Comparison of ENCODE assay signal across 8 mouse cellular contexts in genomic region chr7:4863041-4863440, GRCm38 (mm10). TPM values are rescaled to one million over a fixed set of nuclear protein-coding genes. Genes with fewer than 3 reads are reported as not detected.
DNase-seq lines count a peak whose midpoint lies in the region; ATAC-seq and TF ChIP-seq lines count a peak whose summit lies in the region.

No protein-coding gene starts in this region.

- H3K27me3 ChIP-seq in kidney, embryonic 16.5 days (ENCODE audit: insufficient read depth, low read length): no peaks in the 10 kb centered on the region
- peaks cover 4% of the 10 kb centered on the region; the same call in 1 of the 2 replicates for H3K27me3 ChIP-seq in heart, embryonic 16.5 days (ENCODE audit: control insufficient read depth, insufficient read depth, low read length)
- H3K27me3 ChIP-seq in intestine, postnatal 0 days (replicated peaks; ENCODE audit: control insufficient read depth, insufficient read depth, low read length): no peaks in the 10 kb centered on the region

- H3K36me3 ChIP-seq in kidney, embryonic 16.5 days (ENCODE audit: insufficient read depth, low read length): no peaks in the 10 kb centered on the region
- H3K36me3 ChIP-seq in heart, embryonic 16.5 days (ENCODE audit: control insufficient read depth, insufficient read depth): no peaks in the 10 kb centered on the region
- no peaks in the 10 kb centered on the region for H3K36me3 ChIP-seq in intestine, postnatal 0 days (ENCODE audit: control insufficient read depth, insufficient read depth)

- ATAC-seq in kidney, embryonic 16.5 days (ENCODE audit: low FRiP score, low TSS enrichment): no peak
- no peak for ATAC-seq in heart, embryonic 16.5 days (replicated peaks; ENCODE audit: extremely low read depth, insufficient read depth, low FRiP score)
- ATAC-seq in intestine, postnatal 0 days: no peak
- no peak for ATAC-seq in megakaryocyte, adult 5-6 weeks (ENCODE audit: poor library complexity, severe bottlenecking)

- no peaks in the 10 kb centered on the region for H3K9me3 ChIP-seq in kidney, embryonic 16.5 days (ENCODE audit: low read length)
- H3K9me3 ChIP-seq in heart, embryonic 16.5 days (replicated peaks; ENCODE audit: control insufficient read depth, low read length): no peaks in the 10 kb centered on the region
- H3K9me3 ChIP-seq in intestine, postnatal 0 days (ENCODE audit: control insufficient read depth): no peaks in the 10 kb centered on the region

- no peak for TF ChIP-seq CTCF in intestine, postnatal 0 days (IDR thresholded peaks at IDR 0.05; ENCODE audit: low read depth)

- intact Hi-C loops in left cerebral cortex, postnatal 4 days (cut with DNase I): no loop called here

- H3K9ac ChIP-seq in kidney, embryonic 16.5 days (replicated peaks; ENCODE audit: low read length): no peak overlapping the region
- H3K9ac ChIP-seq in heart, embryonic 16.5 days (ENCODE audit: low read length): no peak overlapping the region
- no peak overlapping the region for H3K9ac ChIP-seq in intestine, postnatal 0 days (ENCODE audit: low read depth, low read length)

- no peak overlapping the region for H3K27ac ChIP-seq in kidney, embryonic 16.5 days (ENCODE audit: low read length)
- H3K27ac ChIP-seq in heart, embryonic 16.5 days (ENCODE audit: low read length): peak overlapping the region; percentile 77
- H3K27ac ChIP-seq in intestine, postnatal 0 days (ENCODE audit: low read depth, low read length): no peak overlapping the region

- no peak overlapping the region for H3K4me3 ChIP-seq in kidney, embryonic 16.5 days (ENCODE audit: low read length)
- no peak overlapping the region for H3K4me3 ChIP-seq in heart, embryonic 16.5 days (ENCODE audit: low read length)
- H3K4me3 ChIP-seq in intestine, postnatal 0 days (ENCODE audit: low read depth, low read length): no peak overlapping the region

- 18% methylated on average over 1 of the region's 1 CpGs for WGBS in kidney, embryonic 16.5 days
- WGBS in heart, embryonic 16.5 days: 13% methylated on average over 1 of the region's 1 CpGs
- WGBS in intestine, postnatal 0 days: 9% methylated on average over 1 of the region's 1 CpGs

- peak; percentile 92 for DNase-seq in kidney, adult 11 months
- peak; percentile 50 for DNase-seq in cerebellum, adult 8-10 months
- DNase-seq in lung, postnatal 14 days: peak; percentile 88
- DNase-seq in left cerebral cortex, postnatal 4 days: no peak

- H3K4me2 ChIP-seq in kidney, embryonic 16.5 days (replicated peaks; ENCODE audit: low read depth, low read length): no peak overlapping the region
- no peak overlapping the region for H3K4me2 ChIP-seq in heart, embryonic 16.5 days (ENCODE audit: low read depth, low read length)
- H3K4me2 ChIP-seq in intestine, postnatal 0 days (replicated peaks; ENCODE audit: low read depth): no peak overlapping the region

- H3K4me1 ChIP-seq in kidney, embryonic 16.5 days (ENCODE audit: insufficient read depth, low read length): peaks cover 5% of the 10 kb centered on the region
- H3K4me1 ChIP-seq in heart, embryonic 16.5 days (ENCODE audit: control insufficient read depth, insufficient read depth, low read length): peaks cover 19% of the 10 kb centered on the region
- H3K4me1 ChIP-seq in intestine, postnatal 0 days (replicated peaks; ENCODE audit: control insufficient read depth, insufficient read depth, low read length): peaks cover 6% of the 10 kb centered on the region; the same call in 1 of the 2 replicates

RNA-seq across cellular contexts. Expression of gene Isoc2b, which starts 7.0 kb away (rescaled TPM):
- 9.2 and 9.7 TPM in 2 replicates for polyA plus RNA-seq in kidney, embryonic 16.5 days (2015; fragmentation: Nextera tagmentation; extraction: Ambion mirVana)
- 5.6 and 6.3 TPM in 2 replicates for polyA plus RNA-seq in heart, embryonic 16.5 days (2015; fragmentation: Nextera tagmentation; extraction: Ambion mirVana)
- 1 to 10 TPM; 1.2 to 1.9 TPM for total RNA-seq in left cerebral cortex, postnatal 4 days (2021)
- 12.5 and 15.5 TPM in 2 replicates for polyA plus RNA-seq in intestine, postnatal 0 days (2015; fragmentation: Nextera tagmentation; extraction: Ambion mirVana)
- 6.5 and 9.2 TPM in 2 replicates for total RNA-seq in megakaryocyte, adult 5-6 weeks (2015)
- total RNA-seq in megakaryocyte, adult 5-6 weeks (2017): 70.2 and 91.2 TPM in 2 replicates

RNA-seq across cellular contexts. Expression of gene Isoc2a, which starts 13.9 kb away (rescaled TPM):
- polyA plus RNA-seq in kidney, embryonic 16.5 days (2015; fragmentation: Nextera tagmentation; extraction: Ambion mirVana): 1.2 and 1.4 TPM in 2 replicates
- polyA plus RNA-seq in heart, embryonic 16.5 days (2015; fragmentation: Nextera tagmentation; extraction: Ambion mirVana): 2.0 and 2.1 TPM in 2 replicates
- 1 to 10 TPM; 6.2 to 6.5 TPM for total RNA-seq in left cerebral cortex, postnatal 4 days (2021)
- 1.3 and 1.6 TPM in 2 replicates for polyA plus RNA-seq in intestine, postnatal 0 days (2015; fragmentation: Nextera tagmentation; extraction: Ambion mirVana)
- 2.3 and 3.0 TPM in 2 replicates for total RNA-seq in megakaryocyte, adult 5-6 weeks (2015)
- 5.0 TPM in 2 replicates for total RNA-seq in megakaryocyte, adult 5-6 weeks (2017)

RNA-seq across cellular contexts. Expression of gene Shisa7, which starts 18.5 kb away (rescaled TPM):
- polyA plus RNA-seq in kidney, embryonic 16.5 days (2015; fragmentation: Nextera tagmentation; extraction: Ambion mirVana): 0.84 and 1.1 TPM in 2 replicates
- polyA plus RNA-seq in heart, embryonic 16.5 days (2015; fragmentation: Nextera tagmentation; extraction: Ambion mirVana): 0.05 and 0.07 TPM in 2 replicates
- 100 to 1,000 TPM; 112 to 126 TPM for total RNA-seq in left cerebral cortex, postnatal 4 days (2021)
- 0.07 and 0.09 TPM in 2 replicates for polyA plus RNA-seq in intestine, postnatal 0 days (2015; fragmentation: Nextera tagmentation; extraction: Ambion mirVana)
- total RNA-seq in megakaryocyte, adult 5-6 weeks (2015): not detected in 2 replicates
- total RNA-seq in megakaryocyte, adult 5-6 weeks (2017): not detected in 2 replicates

RNA-seq across cellular contexts. Expression of gene Gm36210, which starts 43.3 kb away (rescaled TPM):
- polyA plus RNA-seq in kidney, embryonic 16.5 days (2015; fragmentation: Nextera tagmentation; extraction: Ambion mirVana): not detected in 2 replicates
- 0.11 TPM in 1 of 2 replicates, not detected in the other for polyA plus RNA-seq in heart, embryonic 16.5 days (2015; fragmentation: Nextera tagmentation; extraction: Ambion mirVana)
- under 1 TPM; 0.50 to 0.74 TPM for total RNA-seq in left cerebral cortex, postnatal 4 days (2021)
- polyA plus RNA-seq in intestine, postnatal 0 days (2015; fragmentation: Nextera tagmentation; extraction: Ambion mirVana): not detected in 2 replicates
- total RNA-seq in megakaryocyte, adult 5-6 weeks (2015): not detected in 2 replicates
- not detected in 2 replicates for total RNA-seq in megakaryocyte, adult 5-6 weeks (2017)

RNA-seq across cellular contexts. Expression of gene Ube2s, which starts 50.7 kb away (rescaled TPM):
- polyA plus RNA-seq in kidney, embryonic 16.5 days (2015; fragmentation: Nextera tagmentation; extraction: Ambion mirVana): 355 and 360 TPM in 2 replicates
- polyA plus RNA-seq in heart, embryonic 16.5 days (2015; fragmentation: Nextera tagmentation; extraction: Ambion mirVana): 338 and 342 TPM in 2 replicates
- 100 to 1,000 TPM; 176 to 203 TPM for total RNA-seq in left cerebral cortex, postnatal 4 days (2021)
- polyA plus RNA-seq in intestine, postnatal 0 days (2015; fragmentation: Nextera tagmentation; extraction: Ambion mirVana): 116 and 126 TPM in 2 replicates
- total RNA-seq in megakaryocyte, adult 5-6 weeks (2015): 313 and 324 TPM in 2 replicates
- 178 and 185 TPM in 2 replicates for total RNA-seq in megakaryocyte, adult 5-6 weeks (2017)
